In genomic region chr13:44383322-44383721, GRCm38 (mm10) we compare ENCODE assay signal across 16 mouse cellular contexts.
DNase-seq lines count a peak whose midpoint lies in the region; ATAC-seq and TF ChIP-seq lines count a peak whose summit lies in the region.
"Had no signal": no experiment of that assay in that cellular context is flagged by ENCODE, and none has a peak within 500 bp of the region (broad histone marks: within the 10 kb centered on the region; RNA-seq: fewer than 3 reads in every experiment).

No protein-coding gene starts in this region.

- no peaks in the 10 kb centered on the region for H3K79me2 ChIP-seq in heart, adult 2 months (replicated peaks; ENCODE audit: control insufficient read depth, insufficient read depth, low read length)

- 44% methylated on average over 11 of the region's 11 CpGs for WGBS in heart, adult 2 months
- 47% methylated on average over 11 of the region's 11 CpGs for WGBS in lung, embryonic 16.5 days
- WGBS in limb, embryonic 12.5 days = 34% methylated on average over 11 of the region's 11 CpGs

- no peak for TF ChIP-seq CTCF in heart, adult 2 months (IDR thresholded peaks at IDR 0.05)

- H3K9ac ChIP-seq in heart, adult 2 months (ENCODE audit: low read depth, low read length) = no peak overlapping the region
- no peak overlapping the region for H3K9ac ChIP-seq in lung, embryonic 16.5 days (ENCODE audit: low read length)
- no peak overlapping the region for H3K9ac ChIP-seq in limb, embryonic 12.5 days (replicated peaks)
- H3K9ac ChIP-seq: liver, embryonic 14.5 days; neural tube, embryonic 13.5 days; stomach, embryonic 15.5 days had no signal

- H3K4me3 ChIP-seq in heart, adult 2 months = no peak overlapping the region
- no peak overlapping the region for H3K4me3 ChIP-seq in lung, embryonic 16.5 days (ENCODE audit: low read length)
- H3K4me3 ChIP-seq in limb, embryonic 12.5 days (replicated peaks) = no peak overlapping the region
- H3K4me3 ChIP-seq: neural tube, embryonic 13.5 days; stomach, embryonic 15.5 days had no signal

- peaks cover 2% of the 10 kb centered on the region for H3K4me1 ChIP-seq in heart, adult 2 months (ENCODE audit: control insufficient read depth, insufficient read depth, low read length)
- no peaks in the 10 kb centered on the region; the same call in 1 of the 2 replicates for H3K4me1 ChIP-seq in lung, embryonic 16.5 days (replicated peaks; ENCODE audit: control insufficient read depth, insufficient read depth, low read length)
- peaks cover 15% of the 10 kb centered on the region for H3K4me1 ChIP-seq in limb, embryonic 12.5 days (replicated peaks)
- H3K4me1 ChIP-seq: neural tube, embryonic 13.5 days; stomach, embryonic 15.5 days had no signal

- DNase-seq in cerebellum, postnatal 25 days = peak; percentile 49 to 58
- no peak for DNase-seq in cerebellum, postnatal 4 days (ENCODE audit: low spot score in 2 of 2)
- no peak for DNase-seq in heart, adult 2 months
- no peak for DNase-seq in heart, postnatal 25 days (ENCODE audit: low spot score)
- no peak for DNase-seq in lung, postnatal 36 days
- DNase-seq in thymus, postnatal 36 days = no peak
- DNase-seq: adrenal gland, postnatal 25 days; B cell, adult 2 months; kidney, adult 8-10 months had no signal

- 0 out of 2 replicates have a peak, but pooled peaks have one; percentile 28 for TF ChIP-seq POLR2A in heart, adult 2 months (IDR thresholded peaks at IDR 0.05; ENCODE audit: insufficient read depth, low read depth, low read length)

- H3K27ac ChIP-seq in heart, adult 2 months = no peak overlapping the region
- 0 out of 2 replicates have a peak overlapping the region, but pooled peaks have one; percentile 12 for H3K27ac ChIP-seq in lung, embryonic 16.5 days (ENCODE audit: low read length)
- H3K27ac ChIP-seq in limb, embryonic 12.5 days = 0 out of 2 replicates have a peak overlapping the region, but pooled peaks have one; percentile 0
- H3K27ac ChIP-seq: liver, embryonic 14.5 days; neural tube, embryonic 13.5 days; stomach, embryonic 15.5 days had no signal

- 0 out of 2 replicates have a peak, but pooled peaks have one; percentile 20 for TF ChIP-seq EP300 in heart, adult 2 months (IDR thresholded peaks at IDR 0.05; ENCODE audit: insufficient read depth, low read depth, low read length)

- H3K9me3 ChIP-seq in lung, embryonic 16.5 days (ENCODE audit: control insufficient read depth, low read length) = no peaks in the 10 kb centered on the region
- H3K9me3 ChIP-seq in limb, embryonic 12.5 days = no peaks in the 10 kb centered on the region
- H3K9me3 ChIP-seq: G1E; neural tube, embryonic 13.5 days; stomach, embryonic 15.5 days had no signal

- intact Hi-C loops in heart, adult 2 months (cut with DNase I) = no loop called here
- intact Hi-C loops in heart, postnatal 25 days (cut with DNase I) = no loop called here

- H3K27me3 ChIP-seq in heart, adult 2 months (ENCODE audit: control insufficient read depth, insufficient read depth, low read length) = no peaks in the 10 kb centered on the region
- no peaks in the 10 kb centered on the region for H3K27me3 ChIP-seq in lung, embryonic 16.5 days (ENCODE audit: control insufficient read depth, insufficient read depth, low read depth, low read length)
- H3K27me3 ChIP-seq in limb, embryonic 12.5 days = no peaks in the 10 kb centered on the region
- H3K27me3 ChIP-seq: neural tube, embryonic 13.5 days; stomach, embryonic 15.5 days had no signal

- no peak overlapping the region for H3K4me2 ChIP-seq in lung, embryonic 16.5 days (ENCODE audit: low read depth, low read length)
- H3K4me2 ChIP-seq in limb, embryonic 12.5 days = no peak overlapping the region
- H3K4me2 ChIP-seq: neural tube, embryonic 13.5 days; stomach, embryonic 15.5 days had no signal

- peak; percentile 61; the same call in 1 of the 2 replicates for ATAC-seq in lung, embryonic 16.5 days (ENCODE audit: low read depth)
- ATAC-seq in limb, embryonic 12.5 days (ENCODE audit: insufficient number of reproducible peaks, insufficient read depth, low FRiP score, low TSS enrichment, low read depth) = no peak
- ATAC-seq: hindbrain, embryonic 16.5 days had no signal

- H3K36me3 ChIP-seq in heart, adult 2 months (ENCODE audit: control insufficient read depth, insufficient read depth, low read length) = no peaks in the 10 kb centered on the region
- H3K36me3 ChIP-seq in lung, embryonic 16.5 days (ENCODE audit: control insufficient read depth, insufficient read depth, low read length) = no peaks in the 10 kb centered on the region
- H3K36me3 ChIP-seq in limb, embryonic 12.5 days = no peaks in the 10 kb centered on the region
- H3K36me3 ChIP-seq: G1E; neural tube, embryonic 13.5 days; stomach, embryonic 15.5 days had no signal

Comparison
In these comparisons a context has a peak if more than half of its experiments do, and no peak if none do; other contexts are left out.
1. DNase-seq: peak in cerebellum, postnatal 25 days (2 of 2); none in cerebellum, postnatal 4 days (0 of 2), heart, adult 2 months (0 of 2), heart, postnatal 25 days (single experiment), lung, postnatal 36 days (single experiment) and thymus, postnatal 36 days (0 of 2).